Mouse (Mus musculus): ENCODE results near the gene Tbpl2. TPM values are rescaled to one million over a fixed set of nuclear protein-coding genes. Genes with fewer than 3 reads are reported as not detected.

Tbpl2 gene
- not detected in 2 replicates for polyA plus RNA-seq (2015; fragmentation: Nextera tagmentation; extraction: Ambion mirVana)

DNA sequence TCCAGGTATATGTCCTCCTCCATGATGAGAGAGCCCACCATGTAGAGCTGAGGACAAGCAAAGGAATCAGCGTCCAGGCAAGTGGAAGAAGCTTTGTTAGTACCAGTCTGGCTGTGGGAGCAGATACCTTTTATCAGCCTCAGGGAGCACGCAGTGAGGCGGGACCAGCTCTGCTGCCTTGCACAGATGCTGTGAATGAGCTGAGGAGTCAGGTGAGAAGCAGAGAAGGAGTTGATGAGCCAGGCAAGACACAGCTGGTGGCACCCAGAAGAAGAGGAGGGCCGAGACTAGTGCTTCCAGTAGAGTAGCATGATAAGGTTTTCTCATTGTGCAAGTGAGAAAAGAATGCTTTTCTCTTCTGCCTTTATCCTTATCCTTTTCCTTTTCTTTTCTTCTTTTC, at the start of gene Tbpl2:
Tbpl2 (minus strand) TSS at position 101 of the 400 bp plus-strand sequence.
- Histone ChIP-seq H3K4me1 (no peaks in the 10 kb centered on the region), H3K9me3 (no peaks in the 10 kb centered on the region), H3K27me3 (replicated peaks) (no peaks in the 10 kb centered on the region), H3K27ac (no peak within 1 kb of the TSS), H3K9ac (no peak within 1 kb of the TSS), H3K36me3 (no peaks in the 10 kb centered on the region), H3K4me3 (replicated peaks) (no peak within 1 kb of the TSS), H3K4me2 (no peak within 1 kb of the TSS)
- 70% methylated on average over 4 of the region's 4 CpGs for WGBS
- no peak for ATAC-seq (ENCODE audit: insufficient read depth, low FRiP score, low read depth)

DNA sequence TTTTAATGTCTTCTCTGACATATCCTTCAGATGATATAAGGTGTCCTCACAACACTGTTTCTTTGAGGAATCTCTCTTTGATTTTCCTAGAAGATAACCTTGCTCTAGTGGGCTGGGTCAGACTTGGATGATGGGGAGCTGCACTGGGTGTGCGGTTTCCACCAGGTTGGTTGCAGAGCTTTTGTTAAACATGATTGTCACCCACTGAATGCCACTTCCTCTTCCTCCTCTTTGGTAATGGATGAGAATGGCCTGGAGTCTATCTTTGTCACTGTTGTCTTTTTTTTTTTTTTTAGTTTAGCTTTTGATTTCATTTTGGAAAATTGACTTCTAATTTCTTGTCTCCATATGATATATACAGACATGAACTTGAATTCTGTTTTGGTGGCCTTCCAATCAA, 38.0 kb upstream of the Tbpl2 start:
- Histone ChIP-seq H3K9me3 (no peaks in the 10 kb centered on the region), H3K27me3 (replicated peaks) (no peaks in the 10 kb centered on the region), H3K9ac (no peak overlapping the region), H3K4me2 (no peak overlapping the region), H3K4me3 (replicated peaks) (no peak overlapping the region), H3K4me1 (no peaks in the 10 kb centered on the region), H3K27ac (no peak overlapping the region), H3K36me3 (no peaks in the 10 kb centered on the region)
- WGBS = 74% methylated on average over 1 of the region's 1 CpGs
- no peak for ATAC-seq (ENCODE audit: insufficient read depth, low FRiP score, low read depth)

DNA sequence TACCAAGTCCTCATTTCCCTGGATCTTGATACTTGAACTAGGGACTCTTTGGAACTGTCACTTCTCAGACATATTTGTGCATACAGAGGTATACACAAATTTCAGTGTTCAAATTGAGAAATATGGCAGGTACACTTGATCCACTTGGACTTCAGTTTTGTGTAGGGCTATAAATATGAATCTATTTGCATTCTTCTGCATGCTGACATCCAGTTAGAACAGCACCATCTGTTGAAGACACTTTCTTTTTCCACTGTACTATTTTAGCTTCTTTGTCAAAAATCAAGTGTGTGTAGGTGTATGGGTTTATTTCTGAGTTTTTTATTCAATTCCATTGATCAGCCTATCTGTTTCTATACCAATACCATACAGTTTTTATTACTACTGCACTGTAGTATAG, 12.7 kb upstream of the Tbpl2 start:
- Histone ChIP-seq H3K9me3 (no peaks in the 10 kb centered on the region), H3K27ac (no peak overlapping the region), H3K4me2 (no peak overlapping the region), H3K27me3 (replicated peaks) (no peaks in the 10 kb centered on the region), H3K36me3 (no peaks in the 10 kb centered on the region), H3K4me1 (no peaks in the 10 kb centered on the region), H3K4me3 (replicated peaks) (no peak overlapping the region), H3K9ac (no peak overlapping the region)
- no peak for ATAC-seq (ENCODE audit: insufficient read depth, low FRiP score, low read depth)

DNA sequence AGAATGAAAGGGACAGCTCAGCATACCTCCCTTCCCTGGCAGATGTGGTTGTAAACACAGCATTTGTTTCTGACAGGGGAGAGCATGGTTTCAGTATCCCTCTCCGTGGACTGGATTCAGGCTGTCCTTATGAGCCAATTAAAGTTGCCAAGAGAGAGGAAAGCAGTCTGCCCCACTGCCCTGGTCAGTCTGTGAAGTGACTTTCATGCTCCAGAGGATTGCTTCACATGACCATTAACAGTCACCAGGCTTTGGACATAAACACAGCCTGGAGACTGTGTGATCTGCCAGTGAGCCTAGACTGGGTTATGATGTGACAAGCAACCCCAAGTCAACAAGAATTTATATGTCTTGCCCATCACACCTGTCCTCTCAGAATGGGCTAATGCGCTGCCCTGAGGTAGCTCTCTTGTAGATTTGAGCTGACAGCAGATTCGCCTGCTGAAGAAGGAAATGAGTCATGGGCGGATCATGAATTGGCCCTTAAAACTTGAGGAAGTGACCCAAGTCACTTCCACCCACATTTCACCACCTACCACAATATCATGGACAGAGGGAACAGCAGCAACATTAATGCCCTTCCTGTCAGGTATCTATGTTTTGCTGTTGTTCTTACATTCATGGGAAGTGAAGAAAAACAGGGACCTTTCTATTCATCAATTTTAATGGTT, 7.4 kb upstream of the Tbpl2 start:
- ATAC-seq (ENCODE audit: insufficient read depth, low FRiP score, low read depth) = no peak
- WGBS = 68% methylated on average over 4 of the region's 4 CpGs

GRCm38 (mm10) chr2:24090921-24091320, 5.5 kb downstream of the Tbpl2 start:
- no peak overlapping the region for H3K27ac ChIP-seq
- no peaks in the 10 kb centered on the region for H3K4me1 ChIP-seq
- no peaks in the 10 kb centered on the region for H3K9me3 ChIP-seq
- no peak overlapping the region for H3K4me3 ChIP-seq (replicated peaks)
- H3K36me3 ChIP-seq = no peaks in the 10 kb centered on the region
- H3K27me3 ChIP-seq (replicated peaks) = no peaks in the 10 kb centered on the region
- H3K9ac ChIP-seq = no peak overlapping the region
- WGBS = 82% methylated on average over 1 of the region's 1 CpGs
- no peak for ATAC-seq (ENCODE audit: insufficient read depth, low FRiP score, low read depth)
- no peak overlapping the region for H3K4me2 ChIP-seq

More for the DNA sequence above, 7.4 kb upstream of the Tbpl2 start:
- Histone ChIP-seq H3K27me3 (replicated peaks) (no peaks in the 10 kb centered on the region), H3K27ac (no peak overlapping the region), H3K36me3 (no peaks in the 10 kb centered on the region), H3K4me3 (replicated peaks) (no peak overlapping the region), H3K9ac (no peak overlapping the region), H3K4me2 (no peak overlapping the region), H3K9me3 (no peaks in the 10 kb centered on the region), H3K4me1 (no peaks in the 10 kb centered on the region)

DNA sequence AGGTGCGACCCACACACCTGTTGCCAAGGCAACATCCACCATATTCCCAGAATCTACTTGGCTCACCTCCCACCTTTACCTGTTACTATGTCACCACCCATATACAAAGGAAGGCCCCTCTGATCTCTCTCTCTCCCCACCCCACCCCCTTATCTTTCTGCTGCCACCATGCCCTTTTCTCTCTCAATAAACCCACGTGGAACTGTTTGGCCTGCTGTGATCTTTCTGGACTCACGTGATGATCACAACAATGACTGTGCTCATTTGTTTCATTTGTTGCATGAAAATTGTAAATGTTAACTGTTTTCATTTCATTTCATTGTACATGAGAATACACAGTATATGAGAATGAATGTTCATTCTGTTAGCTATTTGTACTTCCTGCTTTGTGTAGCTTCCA, 45.9 kb downstream of the Tbpl2 start:
- H3K4me2 ChIP-seq = no peak overlapping the region
- H3K9me3 ChIP-seq = no peaks in the 10 kb centered on the region
- no peaks in the 10 kb centered on the region for H3K4me1 ChIP-seq
- no peak overlapping the region for H3K27ac ChIP-seq
- H3K4me3 ChIP-seq (replicated peaks) = no peak overlapping the region
- H3K36me3 ChIP-seq = no peaks in the 10 kb centered on the region
- H3K9ac ChIP-seq = no peak overlapping the region
- ATAC-seq (ENCODE audit: insufficient read depth, low FRiP score, low read depth) = no peak
- WGBS = 73% methylated on average over 3 of the region's 3 CpGs
- no peaks in the 10 kb centered on the region for H3K27me3 ChIP-seq (replicated peaks)

- H3K27me3 ChIP-seq (replicated peaks) = no peaks in the 10 kb centered on the region
- no peak within 1 kb of the TSS for H3K27ac ChIP-seq
- no peaks in the 10 kb centered on the region for H3K9me3 ChIP-seq
- peak within 1 kb of the TSS; percentile 38 for H3K4me3 ChIP-seq (replicated peaks)
- ATAC-seq (ENCODE audit: insufficient read depth, low FRiP score, low read depth) = no peak
- peak within 1 kb of the TSS; percentile 56 for H3K4me2 ChIP-seq
- H3K9ac ChIP-seq = no peak within 1 kb of the TSS
- H3K36me3 ChIP-seq = no peaks in the 10 kb centered on the region
- 30% methylated on average over 7 of the region's 7 CpGs for WGBS
- no peaks in the 10 kb centered on the region for H3K4me1 ChIP-seq
Observed at GRCm38 (mm10) chr2:24049344-24049990, 46.9 kb downstream of the Tbpl2 start, which contains the start of gene Hnmt. Gene Hnmt (minus strand): TSS chr2:24049394.

DNA sequence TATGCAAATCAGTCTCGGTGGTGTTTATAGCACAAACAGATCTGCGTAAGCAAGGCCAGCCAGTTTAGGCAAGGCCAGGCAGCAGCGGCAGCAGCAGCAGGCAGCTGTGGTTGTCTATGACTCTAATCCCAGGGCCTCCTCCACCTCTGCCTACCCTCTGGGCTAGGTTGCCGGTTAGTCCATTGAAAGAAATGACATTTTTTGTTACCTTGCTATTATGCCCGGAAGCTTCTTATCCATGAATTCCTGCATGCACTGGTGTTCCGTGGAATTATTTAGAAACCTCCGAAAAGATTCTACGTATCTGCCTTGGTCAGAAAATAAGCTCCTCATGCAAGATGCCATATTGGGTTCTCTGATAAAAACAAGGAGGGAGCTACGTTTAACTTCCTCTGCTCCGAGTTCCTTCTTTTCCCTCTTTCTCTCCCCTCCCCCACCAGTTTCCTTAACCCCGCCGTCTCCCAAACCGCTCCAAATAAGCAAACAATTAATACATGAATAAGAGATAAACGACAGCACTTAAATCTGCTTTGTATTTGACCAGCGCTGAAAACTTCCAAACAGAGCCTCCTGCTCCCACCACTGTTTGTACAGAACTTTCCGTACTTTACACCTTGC, 47.8 kb downstream of the Tbpl2 start:
- Histone ChIP-seq H3K36me3 (no peaks in the 10 kb centered on the region), H3K4me3 (replicated peaks) (peak overlapping the region; percentile 38), H3K9me3 (no peaks in the 10 kb centered on the region), H3K4me2 (peak overlapping the region; percentile 56), H3K27ac (no peak overlapping the region), H3K4me1 (no peaks in the 10 kb centered on the region), H3K9ac (no peak overlapping the region), H3K27me3 (replicated peaks) (no peaks in the 10 kb centered on the region)
- WGBS = 6% methylated on average over 16 of the region's 16 CpGs
- ATAC-seq (ENCODE audit: insufficient read depth, low FRiP score, low read depth) = peak; percentile 75; the same call in 1 of the 2 replicates

GRCm38 (mm10) chr2:24047551-24048479, 48.6 kb downstream of the Tbpl2 start:
- Histone ChIP-seq H3K9me3 (no peaks in the 10 kb centered on the region), H3K36me3 (no peaks in the 10 kb centered on the region), H3K27ac (no peak overlapping the region), H3K4me3 (replicated peaks) (peak overlapping the region; percentile 38), H3K9ac (no peak overlapping the region), H3K4me2 (peak overlapping the region; percentile 56), H3K27me3 (replicated peaks) (no peaks in the 10 kb centered on the region), H3K4me1 (no peaks in the 10 kb centered on the region)
- ATAC-seq (ENCODE audit: insufficient read depth, low FRiP score, low read depth) = no peak
- 58% methylated on average over 6 of the region's 6 CpGs for WGBS

- no peak overlapping the region for H3K27ac ChIP-seq
- H3K4me1 ChIP-seq = no peaks in the 10 kb centered on the region
- H3K9ac ChIP-seq = no peak overlapping the region
- no peak overlapping the region for H3K4me2 ChIP-seq
- 74% methylated on average over 1 of the region's 1 CpGs for WGBS
- no peaks in the 10 kb centered on the region for H3K27me3 ChIP-seq (replicated peaks)
- H3K36me3 ChIP-seq = no peaks in the 10 kb centered on the region
- no peaks in the 10 kb centered on the region for H3K9me3 ChIP-seq
- no peak for ATAC-seq (ENCODE audit: insufficient read depth, low FRiP score, low read depth)
- no peak overlapping the region for H3K4me3 ChIP-seq (replicated peaks)
Observed at GRCm38 (mm10) chr2:24042901-24043300, 53.5 kb downstream of the Tbpl2 start.

DNA sequence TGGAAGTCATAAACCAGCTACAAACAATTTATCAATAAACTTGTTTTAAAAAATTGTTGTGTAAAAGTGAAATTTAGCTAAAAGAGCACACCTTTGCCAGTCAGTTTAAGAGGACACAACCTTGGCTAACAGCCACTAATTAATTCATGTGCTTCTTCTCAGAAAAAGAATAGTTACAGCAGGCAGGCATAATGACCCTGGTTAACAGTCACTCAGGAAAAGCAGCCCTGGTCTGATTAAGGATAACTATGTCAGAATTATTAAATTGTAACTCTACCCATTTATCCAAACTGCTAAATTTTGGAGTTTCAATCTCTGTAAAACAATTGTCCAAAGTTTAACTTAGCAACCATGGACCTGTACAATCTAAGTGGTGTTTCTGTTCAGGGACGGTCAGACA, 55.9 kb downstream of the Tbpl2 start:
- H3K4me3 ChIP-seq (replicated peaks) = no peak overlapping the region
- no peak overlapping the region for H3K4me2 ChIP-seq
- no peaks in the 10 kb centered on the region for H3K27me3 ChIP-seq (replicated peaks)
- H3K27ac ChIP-seq = no peak overlapping the region
- no peak for ATAC-seq (ENCODE audit: insufficient read depth, low FRiP score, low read depth)
- no peaks in the 10 kb centered on the region for H3K4me1 ChIP-seq
- no peaks in the 10 kb centered on the region for H3K9me3 ChIP-seq
- no peak overlapping the region for H3K9ac ChIP-seq
- no peaks in the 10 kb centered on the region for H3K36me3 ChIP-seq
- WGBS = 87% methylated on average over 1 of the region's 1 CpGs
